Mouse (Mus musculus) left cerebral cortex, adult 9 months (tissue): ENCODE data around the gene Slc38a7.
"Not testable (repeated sequence)": the region's sequence is repeated elsewhere in the genome, so short reads cannot be mapped to it uniquely, and the experiment has no call there.

Experiments used
- DNase-seq, 2 experiments: peaks; one replicate each; pipeline ENCODE4 v3.0.0; 2022; ENCODE audit warnings: low spot score in 2 of 2

The Slc38a7 gene

GRCm38 (mm10) chr8:95807861-95808260, 45.5 kb downstream of the Slc38a7 start:
- DNase-seq = peak; percentile 93 to 97

- DNase-seq = peak; percentile 98 to 99
Measured at GRCm38 (mm10) chr8:95807331-95807843, 46.0 kb downstream of the Slc38a7 start, which contains the start of gene Cnot1. Cnot1 (minus strand) TSS chr8:95807464.

GRCm38 (mm10) chr8:95806461-95807191, 46.7 kb downstream of the Slc38a7 start:
- no peak for DNase-seq

- DNase-seq = no peak
Measured at GRCm38 (mm10) chr8:95805482-95805881, 47.9 kb downstream of the Slc38a7 start.

- no peak for DNase-seq
Measured at GRCm38 (mm10) chr8:95802231-95802630, 51.1 kb downstream of the Slc38a7 start.

- DNase-seq = no peak
Measured at GRCm38 (mm10) chr8:95801476-95802064, 51.8 kb downstream of the Slc38a7 start.

- no peak for DNase-seq
Measured at GRCm38 (mm10) chr8:95800353-95800752, 53.0 kb downstream of the Slc38a7 start.

GRCm38 (mm10) chr8:95799891-95800290, 53.4 kb downstream of the Slc38a7 start:
- DNase-seq = no peak

GRCm38 (mm10) chr8:95799117-95799516, 54.2 kb downstream of the Slc38a7 start:
- no peak for DNase-seq

GRCm38 (mm10) chr8:95795333-95796061, 57.8 kb downstream of the Slc38a7 start:
- not testable (repeated sequence) for DNase-seq
